Mouse (Mus musculus) hindbrain, embryonic 14.5 days (tissue): ENCODE measurements at regions not wholly inside any gene's neighbourhood (a gene's known extent, or its start where the extent isn't known, plus 50 kb on each side); places are given as distances from the start of the nearest gene placed in this dataset.

Experiments
- ATAC-seq: fragments of 200-750 bp; cut with Nextera tagmentation; 2 replicates; pipeline ENCODE4 v1.8.0; 2017; ENCODE audit warnings: moderate number of reproducible peaks, mild to moderate bottlenecking, moderate TSS enrichment, moderate library complexity; ENCODE audit not compliant: low FRiP score
- DNase-seq: peaks from one replicate; pipeline ENCODE4 v3.0.0-alpha.2; 2015; ENCODE audit warnings: low spot score
- H3K27ac ChIP-seq: fragments of 300-500 bp; sonication (generic); 2 replicates; pipeline ENCODE4 v1.5.1; 2014; ENCODE audit warnings: mild to moderate bottlenecking, moderate library complexity
- H3K27me3 ChIP-seq: fragments of 300-500 bp; sonication (generic); 2 replicates; pipeline ENCODE4 v1.6.1; 2014; ENCODE audit warnings: mild to moderate bottlenecking, low read length, mixed read lengths; ENCODE audit not compliant: control insufficient read depth, insufficient read depth
- H3K36me3 ChIP-seq: fragments of 300-500 bp; sonication (generic); replicated peaks from 2 replicates; pipeline ENCODE4 v1.6.1; 2014; ENCODE audit not compliant: control insufficient read depth, insufficient read depth
- H3K4me1 ChIP-seq: fragments of 300-500 bp; sonication (generic); replicated peaks from 2 replicates; pipeline ENCODE4 v1.6.1; 2014; ENCODE audit warnings: antibody characterized with exemption, low read length, mixed read lengths; ENCODE audit not compliant: control insufficient read depth, insufficient read depth
- H3K4me2 ChIP-seq: fragments of 300-500 bp; sonication (generic); replicated peaks from 2 replicates; pipeline ENCODE4 v1.6.1; 2014; ENCODE audit warnings: mild to moderate bottlenecking, moderate library complexity
- H3K4me3 ChIP-seq: fragments of 300-500 bp; sonication (generic); replicated peaks from 2 replicates; pipeline ENCODE4 v1.5.1; 2014; ENCODE audit warnings: mild to moderate bottlenecking, low read length
- H3K9ac ChIP-seq: fragments of 300-500 bp; sonication (generic); 2 replicates; pipeline ENCODE4 v1.6.1; 2014
- H3K9me3 ChIP-seq: fragments of 300-500 bp; sonication (generic); 2 replicates; pipeline ENCODE4 v1.6.1; 2016; ENCODE audit warnings: low read length; ENCODE audit not compliant: control insufficient read depth
- WGBS: fragments of 180-500 bp; shearing (Covaris S2); extraction: QIAGEN DNeasy Blood & Tissue Kit; methylation state at CpG from one replicate; pipeline ENCODE4 v1.1.7; 2014; 5-methylcytosine and 5-hydroxymethylcytosine counted together

- DNase-seq, result no peak
- no peaks in the 10 kb centered on the region for H3K4me1 ChIP-seq
- no peak overlapping the region for H3K4me2 ChIP-seq
- no peaks in the 10 kb centered on the region for H3K9me3 ChIP-seq
- no peak overlapping the region for H3K9ac ChIP-seq
- no peak for ATAC-seq
- H3K27ac ChIP-seq, result no peak overlapping the region
- H3K36me3 ChIP-seq, result no peaks in the 10 kb centered on the region
- H3K4me3 ChIP-seq, result no peak overlapping the region
- no peaks in the 10 kb centered on the region for H3K27me3 ChIP-seq
Measured at GRCm38 (mm10) chr17:10026770-10027169, 292.9 kb downstream of the Qk start.

GRCm38 (mm10) chr17:10025212-10025611 lies 294.4 kb downstream of the Qk start:
- H3K9ac ChIP-seq, result no peak overlapping the region
- H3K4me1 ChIP-seq, result no peaks in the 10 kb centered on the region
- H3K4me2 ChIP-seq, result no peak overlapping the region
- H3K27ac ChIP-seq, result no peak overlapping the region
- ATAC-seq, result no peak
- H3K9me3 ChIP-seq, result no peaks in the 10 kb centered on the region
- H3K36me3 ChIP-seq, result no peaks in the 10 kb centered on the region
- no peaks in the 10 kb centered on the region for H3K27me3 ChIP-seq
- WGBS, result 77% methylated on average over 5 of the region's 5 CpGs
- no peak for DNase-seq
- no peak overlapping the region for H3K4me3 ChIP-seq

GRCm38 (mm10) chr17:10024323-10024722 lies 295.3 kb downstream of the Qk start:
- Histone ChIP-seq H3K9ac (no peak overlapping the region), H3K4me2 (no peak overlapping the region), H3K27me3 (no peaks in the 10 kb centered on the region), H3K4me1 (no peaks in the 10 kb centered on the region), H3K36me3 (no peaks in the 10 kb centered on the region), H3K27ac (no peak overlapping the region), H3K9me3 (no peaks in the 10 kb centered on the region), H3K4me3 (no peak overlapping the region)
- DNase-seq (no peak), ATAC-seq (no peak)

- no peak for ATAC-seq
- H3K9ac ChIP-seq, result no peak overlapping the region
- DNase-seq, result no peak
- H3K4me3 ChIP-seq, result no peak overlapping the region
- 0 out of 2 replicates have a peak, but pooled peaks cover 6% of the 10 kb centered on the region for H3K4me1 ChIP-seq
- no peak overlapping the region for H3K4me2 ChIP-seq
- H3K27ac ChIP-seq, result no peak overlapping the region
- H3K9me3 ChIP-seq, result no peaks in the 10 kb centered on the region
- 47% methylated on average over 3 of the region's 3 CpGs for WGBS
- no peaks in the 10 kb centered on the region for H3K36me3 ChIP-seq
- H3K27me3 ChIP-seq, result no peaks in the 10 kb centered on the region
Measured at GRCm38 (mm10) chr17:10012161-10012560, 307.5 kb downstream of the Qk start.

- Histone ChIP-seq H3K4me2 (no peak overlapping the region), H3K4me3 (no peak overlapping the region), H3K27me3 (no peaks in the 10 kb centered on the region), H3K4me1 (0 out of 2 replicates have a peak, but pooled peaks cover 6% of the 10 kb centered on the region), H3K9ac (no peak overlapping the region), H3K36me3 (no peaks in the 10 kb centered on the region), H3K9me3 (no peaks in the 10 kb centered on the region), H3K27ac (no peak overlapping the region)
- 32% methylated on average over 8 of the region's 8 CpGs for WGBS
- ATAC-seq, result no peak
- no peak for DNase-seq
Measured at GRCm38 (mm10) chr17:10011728-10012127, 307.9 kb downstream of the Qk start.

- 86% methylated on average over 7 of the region's 7 CpGs for WGBS
- Histone ChIP-seq H3K4me2 (no peak overlapping the region), H3K27me3 (no peaks in the 10 kb centered on the region), H3K9me3 (no peaks in the 10 kb centered on the region), H3K36me3 (no peaks in the 10 kb centered on the region), H3K27ac (no peak overlapping the region), H3K9ac (no peak overlapping the region), H3K4me3 (no peak overlapping the region), H3K4me1 (no peaks in the 10 kb centered on the region)
- DNase-seq (no peak), ATAC-seq (no peak)
Measured at GRCm38 (mm10) chr17:10001071-10001591, 318.5 kb downstream of the Qk start.

- WGBS, result 60% methylated on average over 5 of the region's 5 CpGs
- Histone ChIP-seq H3K4me2 (no peak overlapping the region), H3K27ac (no peak overlapping the region), H3K4me1 (no peaks in the 10 kb centered on the region), H3K36me3 (no peaks in the 10 kb centered on the region), H3K9me3 (no peaks in the 10 kb centered on the region), H3K9ac (no peak overlapping the region), H3K27me3 (no peaks in the 10 kb centered on the region), H3K4me3 (no peak overlapping the region)
- ATAC-seq (no peak), DNase-seq (no peak)
Measured at GRCm38 (mm10) chr17:9995321-9995720, 324.3 kb downstream of the Qk start.

GRCm38 (mm10) chr17:9990744-9991143 lies 321.2 kb upstream of the Pabpc6 start:
- no peak for ATAC-seq
- Histone ChIP-seq H3K4me1 (0 out of 2 replicates have a peak, but pooled peaks cover 3% of the 10 kb centered on the region), H3K9me3 (peaks cover 6% of the 10 kb centered on the region)

GRCm38 (mm10) chr17:9981273-9981672 lies 311.8 kb upstream of the Pabpc6 start:
- no peak overlapping the region for H3K9ac ChIP-seq
- no peak overlapping the region for H3K27ac ChIP-seq
- H3K4me1 ChIP-seq, result no peaks in the 10 kb centered on the region
- peaks cover 3% of the 10 kb centered on the region for H3K9me3 ChIP-seq
- H3K27me3 ChIP-seq, result no peaks in the 10 kb centered on the region
- ATAC-seq (no peak), DNase-seq (no peak)
- 96% methylated on average over 3 of the region's 3 CpGs for WGBS
- H3K4me2 ChIP-seq, result no peak overlapping the region
- H3K4me3 ChIP-seq, result no peak overlapping the region
- no peaks in the 10 kb centered on the region for H3K36me3 ChIP-seq

More at GRCm38 (mm10) chr17:9990744-9991143, 321.2 kb upstream of the Pabpc6 start:
- no peak overlapping the region for H3K4me2 ChIP-seq
- no peak for DNase-seq
- no peak overlapping the region for H3K9ac ChIP-seq
- no peaks in the 10 kb centered on the region for H3K36me3 ChIP-seq
- no peak overlapping the region for H3K4me3 ChIP-seq
- H3K27ac ChIP-seq, result no peak overlapping the region
- no peaks in the 10 kb centered on the region for H3K27me3 ChIP-seq
- 97% methylated on average over 1 of the region's 1 CpGs for WGBS

GRCm38 (mm10) chr17:9976866-9977421 lies 307.4 kb upstream of the Pabpc6 start:
- Histone ChIP-seq H3K27ac (no peak overlapping the region), H3K27me3 (no peaks in the 10 kb centered on the region), H3K9me3 (no peaks in the 10 kb centered on the region), H3K9ac (no peak overlapping the region), H3K4me2 (no peak overlapping the region), H3K36me3 (no peaks in the 10 kb centered on the region), H3K4me1 (no peaks in the 10 kb centered on the region), H3K4me3 (no peak overlapping the region)
- DNase-seq, result no peak
- WGBS, result 94% methylated on average over 4 of the region's 4 CpGs
- ATAC-seq, result no peak
